Mouse (Mus musculus) left cerebral cortex, adult 2 months (tissue): ENCODE measurements around the gene Scgb2a2. TPM values are rescaled to one million over a fixed set of nuclear protein-coding genes. Genes with fewer than 3 reads are reported as not detected.
"Not testable (repeated sequence)": the region's sequence is repeated elsewhere in the genome, so short reads cannot be mapped to it uniquely, and the experiment has no call there.

Experiments used
- DNase-seq, 2 experiments: peaks; one replicate each; pipeline ENCODE4 v3.0.0; 2021 to 2022; ENCODE audit warnings: low spot score in 2 of 2, mixed read lengths in 1 of 2; ENCODE audit errors: extremely low spot score in 1 of 2
- H3K27ac ChIP-seq: fragments of 200-600 bp; 2 replicates; pipeline ENCODE4 v1.8.1; 2022
- H3K4me3 ChIP-seq: fragments of 200-600 bp; 2 replicates; pipeline ENCODE4 v1.8.1; 2022
- CTCF ChIP-seq: fragments of 200-600 bp; IDR thresholded peaks from 2 replicates; pipeline ENCODE4 v1.8.1; 2022; ENCODE audit warnings: antibody characterized with exemption, mild to moderate bottlenecking, moderate library complexity
- intact Hi-C: fragments of 180-260 bp; cut with DNase I; formaldehyde crosslinking; loops from one replicate; pipeline ENCODE4 v1.15.1; 2025
- long read RNA-seq, 2 experiments: library from polyadenylated mRNA; stranded (forward); transcript quantifications; one replicate each; pipeline ENCODE4 v2.0.0; 2021; ENCODE audit warnings: borderline mapping rate in 2 of 2
- total RNA-seq, 2 experiments: library from RNA; stranded (reverse); gene quantifications; 2 replicates each; pipeline ENCODE4 v1.2.3; 2021

Scgb2a2 gene
- not detected for total RNA-seq
- long read RNA-seq, experiment 1: 0 reads
- long read RNA-seq, experiment 2: 0 reads

DNA sequence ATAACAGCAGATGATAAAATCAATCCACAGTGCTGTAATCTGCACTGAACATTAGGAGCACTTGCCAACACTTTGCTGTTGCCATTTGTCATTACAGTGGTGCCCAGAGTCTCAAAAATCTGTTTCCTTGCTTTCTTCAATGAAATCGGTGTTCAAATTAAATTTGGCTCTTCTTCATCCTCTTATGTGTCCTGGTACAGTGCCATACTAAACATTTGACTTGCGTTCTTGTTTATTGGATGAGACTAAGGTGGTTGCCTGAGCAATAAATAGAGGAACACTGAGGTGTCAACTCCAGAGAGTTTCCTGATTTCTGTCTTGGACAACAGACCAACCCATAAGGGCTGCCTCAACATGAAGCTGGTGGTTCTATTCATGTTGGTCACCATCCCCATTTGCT is at the start of gene Scgb2a2:
Gene Scgb2a2, plus strand, starts transcription at position 301 of the 400 bp plus-strand sequence.
- DNase-seq: no peak
- intact Hi-C loops: no loop called here

DNA sequence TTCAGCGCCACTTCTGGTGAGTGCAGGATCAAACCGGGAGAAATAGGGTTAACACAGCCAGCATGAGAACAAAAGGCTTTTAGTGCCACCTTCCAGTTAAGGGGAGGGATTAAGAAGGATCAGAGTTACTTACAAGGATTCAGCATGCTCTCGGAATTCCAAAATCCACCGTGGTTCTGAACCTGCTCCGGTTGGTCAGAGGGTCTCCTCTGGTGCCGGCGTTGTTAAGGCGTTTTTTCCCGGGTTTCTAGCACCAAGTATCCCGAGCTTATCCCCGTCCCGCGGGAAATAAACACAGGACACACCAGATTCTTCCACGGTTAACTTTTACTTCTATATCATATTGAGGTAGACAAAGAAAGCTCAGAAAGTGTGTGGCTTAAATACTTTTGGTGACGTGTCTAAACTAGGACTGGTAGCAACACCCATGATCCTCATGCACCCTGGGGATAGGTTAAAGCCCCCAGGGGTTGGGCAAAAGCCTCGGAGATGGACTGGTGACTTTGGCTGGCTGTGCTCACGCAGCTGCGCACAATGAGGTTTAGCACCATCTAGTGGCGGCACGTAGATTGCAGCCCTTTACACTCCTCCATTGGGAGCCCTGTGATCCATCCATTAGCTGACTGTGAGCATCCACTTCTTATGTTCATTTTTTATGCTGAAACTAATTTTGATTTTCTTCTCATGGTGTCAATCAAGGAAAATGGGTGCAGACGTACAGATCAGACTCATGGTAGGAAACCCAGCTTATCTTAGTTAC is 10.6 kb upstream of the Scgb2a2 start:
- peak; percentile 52 for TF ChIP-seq CTCF
- H3K4me3 ChIP-seq: peak overlapping the region; percentile 29
- DNase-seq: peak; percentile 50 to 53
- H3K27ac ChIP-seq, intact Hi-C loops: not testable (repeated sequence)

More for the DNA sequence above, at the start of gene Scgb2a2:
- no peak for TF ChIP-seq CTCF
- Histone ChIP-seq H3K4me3 (no peak within 1 kb of the TSS), H3K27ac (no peak within 1 kb of the TSS)

DNA sequence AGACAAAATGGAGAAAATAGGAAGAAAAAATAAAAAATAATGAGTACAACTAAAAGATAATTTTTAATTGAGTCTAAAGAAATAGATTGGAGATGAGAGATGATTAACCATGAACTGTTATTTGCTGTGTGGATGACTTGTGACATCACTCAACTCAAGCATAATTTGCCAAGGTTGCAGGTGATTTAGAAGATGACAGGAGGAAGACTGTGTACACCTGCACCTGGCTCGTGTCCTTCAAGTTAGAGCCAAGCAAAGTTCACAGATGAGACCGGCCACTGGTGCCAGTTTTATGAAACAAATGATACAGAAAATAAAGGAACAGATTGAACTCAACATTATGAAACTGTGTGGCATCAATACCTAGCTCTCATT is 10.0 kb upstream of the Scgb2a2 start:
- intact Hi-C loops: no loop called here
- TF ChIP-seq CTCF: no peak
- no peak for DNase-seq
- no peak overlapping the region for H3K4me3 ChIP-seq
- no peak overlapping the region for H3K27ac ChIP-seq

DNA sequence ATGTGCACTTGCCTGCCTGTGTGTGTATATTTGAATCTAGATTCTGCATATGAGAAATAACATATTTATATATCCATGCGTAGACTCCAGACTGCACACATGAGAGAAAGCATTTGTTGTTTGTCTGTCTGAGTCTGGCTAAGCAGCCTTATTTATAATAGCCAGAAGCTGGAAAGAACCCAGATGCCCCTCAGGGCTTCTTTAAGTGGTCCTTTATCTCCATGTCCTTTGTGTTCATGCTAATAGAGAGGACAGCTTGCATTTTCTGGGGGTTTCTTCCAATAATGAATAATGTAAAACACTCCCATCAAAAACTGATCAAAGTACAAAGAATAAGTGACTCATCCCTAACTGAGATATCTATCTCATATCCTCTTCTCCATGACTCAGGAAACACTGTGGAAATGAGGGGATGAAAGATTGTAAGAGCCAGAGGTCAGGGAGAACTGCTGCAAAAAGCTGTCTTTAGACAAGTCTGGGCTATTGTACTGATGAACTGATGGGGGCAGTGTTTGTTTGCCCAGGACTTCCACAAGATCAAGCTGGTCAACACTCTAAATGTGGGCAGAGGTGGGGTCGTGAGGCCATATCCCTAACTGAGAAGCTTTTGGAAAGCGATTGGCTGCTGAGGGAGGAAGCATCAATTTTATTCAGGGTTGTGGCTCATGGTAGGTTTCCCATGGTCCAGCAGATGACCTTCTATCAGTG is 2.2 kb downstream of the Scgb2a2 start:
- DNase-seq, intact Hi-C loops, H3K27ac ChIP-seq, H3K4me3 ChIP-seq: not testable (repeated sequence)

DNA sequence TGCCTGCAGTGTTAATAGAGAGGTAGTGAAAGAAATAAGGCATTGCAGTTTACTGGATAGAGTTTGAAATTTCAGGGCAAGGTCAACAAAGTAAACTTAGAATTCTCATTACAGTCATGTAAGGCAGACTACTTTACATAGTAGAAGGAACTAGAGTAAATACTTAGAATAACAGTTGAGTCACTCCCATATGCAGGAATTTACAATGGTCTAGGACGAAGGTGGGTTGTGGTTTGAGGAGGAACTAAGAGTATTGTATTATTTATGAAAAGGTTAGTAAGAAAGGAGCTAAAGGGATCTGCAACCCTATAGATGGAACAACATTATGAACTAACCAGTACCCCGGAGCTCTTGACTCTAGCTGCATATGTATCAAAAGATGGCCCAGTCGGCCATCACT is 13.5 kb downstream of the Scgb2a2 start:
- DNase-seq, H3K27ac ChIP-seq, H3K4me3 ChIP-seq, intact Hi-C loops: not testable (repeated sequence)

DNA sequence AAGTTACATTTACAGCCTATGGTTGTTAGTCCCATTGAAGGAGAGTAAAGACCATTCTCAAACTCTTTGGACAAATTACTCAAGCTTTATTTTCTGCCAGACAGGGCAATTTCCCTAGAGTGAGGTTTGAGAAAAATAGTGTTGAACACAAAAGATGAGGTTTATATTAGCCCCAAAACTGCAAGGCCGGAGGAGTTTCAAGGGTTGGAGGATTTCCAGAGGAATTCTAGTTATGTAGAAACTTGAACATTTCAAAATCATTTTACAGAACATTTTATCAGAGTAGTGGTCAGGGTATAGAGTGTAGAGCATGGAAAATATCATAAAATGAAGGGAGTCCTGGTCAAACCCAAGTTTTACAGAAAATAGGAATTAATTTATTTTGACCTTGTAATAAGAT is 17.5 kb downstream of the Scgb2a2 start:
- intact Hi-C loops: no loop called here
- Histone ChIP-seq H3K4me3 (no peak overlapping the region), H3K27ac (no peak overlapping the region)
- DNase-seq: no peak
- TF ChIP-seq CTCF: no peak

DNA sequence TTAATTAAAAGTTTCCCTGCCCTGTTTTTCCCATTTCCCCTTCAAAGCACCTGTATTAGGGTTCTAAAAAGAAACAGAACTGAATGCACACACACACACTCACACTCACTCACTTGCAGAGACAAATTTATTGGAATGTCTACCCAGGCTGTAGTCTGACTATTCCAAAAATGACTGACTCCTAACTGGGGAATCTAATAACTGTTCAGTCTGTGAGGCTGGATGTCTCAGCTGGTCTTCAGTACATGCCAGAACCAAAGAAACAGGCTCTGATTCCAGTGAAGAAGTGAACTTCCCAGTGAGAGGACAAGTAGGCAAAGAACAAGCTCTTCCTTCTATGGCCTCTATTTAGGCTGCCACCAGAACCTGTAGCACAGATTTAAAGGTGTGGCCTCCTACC is 18.1 kb downstream of the Scgb2a2 start:
- intact Hi-C loops: no loop called here
- no peak for TF ChIP-seq CTCF
- Histone ChIP-seq H3K27ac (no peak overlapping the region), H3K4me3 (no peak overlapping the region)
- no peak for DNase-seq

DNA sequence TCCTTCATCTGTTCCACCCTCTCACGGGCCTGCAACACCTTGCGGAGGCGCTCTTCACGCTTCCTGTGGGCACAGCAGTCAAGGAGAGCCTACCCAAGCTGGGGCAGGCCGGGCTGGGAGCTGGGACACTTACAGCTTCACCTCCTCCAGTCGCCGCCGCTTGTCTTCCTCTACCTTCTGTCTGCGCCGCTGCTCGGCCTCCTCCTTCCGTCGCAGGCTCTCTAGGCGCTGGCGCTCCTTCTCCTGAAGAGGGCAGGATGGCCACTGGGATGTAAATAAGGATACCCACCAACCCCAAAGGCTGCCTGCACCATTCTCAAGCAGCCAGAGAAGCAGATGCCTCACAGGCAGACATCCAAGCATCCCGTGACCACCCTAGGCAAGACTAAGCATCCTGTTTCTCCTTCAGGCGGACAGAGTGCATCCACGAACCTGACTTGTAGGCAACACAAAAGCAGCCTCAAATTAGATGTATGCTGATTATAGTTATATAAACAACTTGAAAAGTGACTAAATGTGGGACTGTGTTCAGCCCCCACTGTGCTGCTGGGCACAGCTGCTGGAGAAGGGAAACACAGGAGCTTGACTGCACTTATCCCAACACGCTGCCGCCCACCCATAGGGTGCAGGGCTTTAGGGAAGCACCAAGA is 30.9 kb downstream of the Scgb2a2 start:
- DNase-seq: peak; percentile 24 to 45
- peak overlapping the region; percentile 81 for H3K27ac ChIP-seq
- intact Hi-C loops: no loop called here
- peak overlapping the region; percentile 28 for H3K4me3 ChIP-seq
- TF ChIP-seq CTCF: peak; percentile 19

DNA sequence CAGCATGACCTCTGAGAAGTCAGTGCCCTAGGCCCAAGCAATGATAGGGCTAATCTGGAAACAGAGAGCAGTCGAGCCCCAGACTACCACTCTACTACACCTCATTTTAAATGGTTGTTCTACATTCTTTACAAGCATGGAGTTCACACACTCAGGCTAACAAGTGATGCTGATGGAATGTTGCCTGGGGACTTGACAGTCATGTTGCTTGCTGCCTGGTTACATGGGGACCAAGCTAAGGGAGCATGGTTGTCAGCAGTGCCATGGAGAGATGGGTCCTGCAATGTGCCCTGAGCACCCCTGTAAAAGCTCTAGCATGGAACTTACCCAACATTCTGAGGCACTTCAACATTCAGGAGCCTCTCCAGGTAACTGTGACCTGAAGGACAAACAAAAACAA is 39.0 kb downstream of the Scgb2a2 start:
- Histone ChIP-seq H3K4me3 (no peak overlapping the region), H3K27ac (no peak overlapping the region)
- intact Hi-C loops: no loop called here
- DNase-seq: no peak
- no peak for TF ChIP-seq CTCF

DNA sequence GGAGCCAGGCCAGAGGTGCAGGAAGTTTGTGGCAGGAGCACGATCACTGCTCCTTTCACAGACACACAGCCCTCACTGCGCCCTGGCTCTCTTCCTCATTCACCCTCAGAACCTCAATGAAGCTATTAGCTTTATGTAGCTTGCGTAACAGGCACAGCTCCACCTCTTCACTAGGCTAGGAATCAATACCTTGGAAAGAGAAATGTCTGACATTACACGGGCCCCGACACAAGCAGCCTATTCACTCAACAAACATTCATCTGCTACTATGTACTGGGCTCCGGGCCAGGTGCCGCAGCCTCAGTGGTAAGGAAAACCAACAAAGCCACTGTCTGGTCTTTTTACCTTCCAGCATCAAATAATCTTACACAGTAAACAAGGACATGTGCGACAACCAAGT is 39.4 kb downstream of the Scgb2a2 start:
- Histone ChIP-seq H3K4me3 (no peak overlapping the region), H3K27ac (no peak overlapping the region)
- TF ChIP-seq CTCF: no peak
- intact Hi-C loops: no loop called here
- DNase-seq: no peak

DNA sequence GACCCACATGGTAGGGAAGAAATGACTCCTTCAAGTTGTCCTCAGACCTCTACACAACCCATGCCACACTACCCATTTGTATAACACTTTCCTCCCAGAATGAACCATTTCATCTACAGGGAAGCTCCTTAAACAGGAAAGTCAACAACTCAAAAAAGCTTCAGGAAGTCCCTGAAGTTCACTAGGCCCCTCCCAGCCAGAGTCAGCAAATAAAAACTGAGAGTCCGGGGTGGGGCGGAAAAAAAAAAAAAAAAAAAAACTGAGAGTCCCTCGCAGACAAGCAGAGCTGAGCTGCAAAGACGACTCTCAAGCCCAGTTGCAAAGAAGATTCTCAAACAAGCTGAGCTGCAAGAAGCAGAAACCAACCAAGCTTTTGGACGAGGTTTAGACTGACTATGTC is 48.7 kb downstream of the Scgb2a2 start:
- intact Hi-C loops: loop anchor here (5.0 kb wide), 1 partner anchor 286 kb away; the partner anchor contains the start of gene Fads1
- DNase-seq: no peak
- Histone ChIP-seq H3K27ac (no peak overlapping the region), H3K4me3 (no peak overlapping the region)
- no peak for TF ChIP-seq CTCF
